Mouse (Mus musculus): ENCODE measurements around the gene Vmn2r112.
"Not testable (repeated sequence)": the region's sequence is repeated elsewhere in the genome, so short reads cannot be mapped to it uniquely, and the experiment has no call there.

Gene Vmn2r112

GRCm38 (mm10) chr17:22600651-22601050 lies at the start of gene Vmn2r112:
TSS of gene Vmn2r112 (plus strand) at chr17:22600951.
- not testable (repeated sequence) for DNase-seq

- DNase-seq: not testable (repeated sequence)
These were observed 27.4 kb upstream of the Vmn2r112 start, which contains the start of gene Vmn2r111 for GRCm38 (mm10) chr17:22573382-22573781. TSS of gene Vmn2r111 (minus strand) at chr17:22573482.

- DNase-seq: no peak
These were observed 29.9 kb downstream of the Vmn2r112 start for GRCm38 (mm10) chr17:22630646-22631045.

All from thymus, adult 18-20 months (tissue).